Mouse (Mus musculus) stomach, embryonic 16.5 days (tissue): ENCODE measurements around the gene Tatdn3. TPM values are rescaled to one million over a fixed set of nuclear protein-coding genes. Genes with fewer than 3 reads are reported as not detected.

Source experiments
- ATAC-seq: fragments of 200-750 bp; cut with Nextera tagmentation; 2 replicates; pipeline ENCODE4 v1.8.0; 2017; ENCODE audit warnings: moderate number of reproducible peaks, moderate TSS enrichment; ENCODE audit not compliant: insufficient read depth, low FRiP score
- H3K27ac ChIP-seq: fragments of 300-500 bp; sonication (generic); 2 replicates; pipeline ENCODE4 v1.5.1; 2014; ENCODE audit warnings: low read length
- H3K27me3 ChIP-seq: fragments of 300-500 bp; sonication (generic); 2 replicates; pipeline ENCODE4 v1.6.1; 2014; ENCODE audit warnings: low read length, control low read depth, mixed read lengths; ENCODE audit not compliant: control insufficient read depth, insufficient read depth
- H3K36me3 ChIP-seq: fragments of 300-500 bp; sonication (generic); 2 replicates; pipeline ENCODE4 v1.6.1; 2014; ENCODE audit warnings: low read length; ENCODE audit not compliant: control insufficient read depth, insufficient read depth
- H3K4me1 ChIP-seq: fragments of 300-500 bp; sonication (generic); 2 replicates; pipeline ENCODE4 v1.6.1; 2014; ENCODE audit warnings: low read length, control low read depth, mixed read lengths; ENCODE audit not compliant: control insufficient read depth, insufficient read depth
- H3K4me2 ChIP-seq: fragments of 300-500 bp; sonication (generic); 2 replicates; pipeline ENCODE4 v1.6.1; 2014; ENCODE audit warnings: low read depth, low read length, mixed read lengths
- H3K4me3 ChIP-seq: fragments of 300-500 bp; sonication (generic); replicated peaks from 2 replicates; pipeline ENCODE4 v1.5.1; 2014; ENCODE audit warnings: mild to moderate bottlenecking, low read length
- H3K9ac ChIP-seq: fragments of 300-500 bp; sonication (generic); 2 replicates; pipeline ENCODE4 v1.6.1; 2014; ENCODE audit warnings: low read length
- H3K9me3 ChIP-seq: fragments of 300-500 bp; sonication (generic); replicated peaks from 2 replicates; pipeline ENCODE4 v1.6.1; 2016; ENCODE audit warnings: low read length, control low read depth; ENCODE audit not compliant: control insufficient read depth
- WGBS: fragments of 180-500 bp; shearing (Covaris S2); extraction: QIAGEN DNeasy Blood & Tissue Kit; methylation state at CpG from one replicate; pipeline ENCODE4 v1.1.7; 2014; 5-methylcytosine and 5-hydroxymethylcytosine counted together
- polyA plus RNA-seq: library from polyadenylated mRNA; unstranded; fragments of >200 nt; fragmentation: Nextera tagmentation; extraction: Ambion mirVana; gene quantifications from 2 replicates; pipeline ENCODE4 v1.2.1, GENCODE M21; 2015

The Tatdn3 gene
- polyA plus RNA-seq, 1 experiment from 2014 or later = 15.1 TPM

- Histone ChIP-seq H3K27me3 (no peaks in the 10 kb centered on the region), H3K4me2 (no peak overlapping the region), H3K27ac (no peak overlapping the region), H3K9me3 (no peaks in the 10 kb centered on the region), H3K36me3 (0 out of 2 replicates have a peak, but pooled peaks cover 4% of the 10 kb centered on the region), H3K9ac (no peak overlapping the region), H3K4me1 (no peaks in the 10 kb centered on the region), H3K4me3 (no peak overlapping the region)
- WGBS = 80% methylated on average over 7 of the region's 7 CpGs
- ATAC-seq = no peak
These were observed 23.7 kb upstream of the Tatdn3 start for GRCm38 (mm10) chr1:191086304-191086878.

- ATAC-seq = no peak
- no peaks in the 10 kb centered on the region for H3K4me1 ChIP-seq
- 78% methylated on average over 12 of the region's 12 CpGs for WGBS
- no peak overlapping the region for H3K27ac ChIP-seq
- no peak overlapping the region for H3K9ac ChIP-seq
- H3K9me3 ChIP-seq = no peaks in the 10 kb centered on the region
- no peaks in the 10 kb centered on the region for H3K27me3 ChIP-seq
- H3K4me2 ChIP-seq = no peak overlapping the region
- no peak overlapping the region for H3K4me3 ChIP-seq
- H3K36me3 ChIP-seq = 0 out of 2 replicates have a peak, but pooled peaks cover 8% of the 10 kb centered on the region
These were observed 22.9 kb upstream of the Tatdn3 start for GRCm38 (mm10) chr1:191085597-191085996.

GRCm38 (mm10) chr1:191084951-191085559 is 22.3 kb upstream of the Tatdn3 start:
- no peaks in the 10 kb centered on the region for H3K27me3 ChIP-seq
- no peak overlapping the region for H3K4me3 ChIP-seq
- 0 out of 2 replicates have a peak, but pooled peaks cover 8% of the 10 kb centered on the region for H3K36me3 ChIP-seq
- WGBS = 64% methylated on average over 5 of the region's 5 CpGs
- no peaks in the 10 kb centered on the region for H3K9me3 ChIP-seq
- H3K9ac ChIP-seq = no peak overlapping the region
- no peak overlapping the region for H3K27ac ChIP-seq
- no peaks in the 10 kb centered on the region for H3K4me1 ChIP-seq
- no peak for ATAC-seq
- H3K4me2 ChIP-seq = no peak overlapping the region

- Histone ChIP-seq H3K4me3 (no peak overlapping the region), H3K27me3 (no peaks in the 10 kb centered on the region), H3K4me2 (no peak overlapping the region), H3K4me1 (no peaks in the 10 kb centered on the region), H3K36me3 (peaks cover 9% of the 10 kb centered on the region; the same call in 1 of the 2 replicates), H3K9me3 (no peaks in the 10 kb centered on the region), H3K9ac (no peak overlapping the region), H3K27ac (no peak overlapping the region)
- ATAC-seq = no peak
- 82% methylated on average over 8 of the region's 8 CpGs for WGBS
These were observed 20.5 kb upstream of the Tatdn3 start for GRCm38 (mm10) chr1:191083230-191083629.

GRCm38 (mm10) chr1:191075199-191075883 is 12.6 kb upstream of the Tatdn3 start:
- WGBS = 48% methylated on average over 10 of the region's 10 CpGs
- no peak overlapping the region for H3K9ac ChIP-seq
- 0 out of 2 replicates have a peak overlapping the region, but pooled peaks have one; percentile 4 for H3K27ac ChIP-seq
- no peak overlapping the region for H3K4me2 ChIP-seq
- no peaks in the 10 kb centered on the region for H3K27me3 ChIP-seq
- peaks cover 16% of the 10 kb centered on the region for H3K36me3 ChIP-seq
- no peaks in the 10 kb centered on the region; the same call in 1 of the 2 replicates for H3K4me1 ChIP-seq
- no peaks in the 10 kb centered on the region for H3K9me3 ChIP-seq
- peak; percentile 39; the same call in 1 of the 2 replicates for ATAC-seq
- H3K4me3 ChIP-seq = no peak overlapping the region

- H3K36me3 ChIP-seq = peaks cover 20% of the 10 kb centered on the region
- H3K27ac ChIP-seq = no peak overlapping the region
- H3K4me1 ChIP-seq = no peaks in the 10 kb centered on the region; the same call in 1 of the 2 replicates
- ATAC-seq = no peak
- H3K27me3 ChIP-seq = no peaks in the 10 kb centered on the region
- no peak overlapping the region for H3K4me2 ChIP-seq
- WGBS = 65% methylated on average over 4 of the region's 4 CpGs
- H3K9ac ChIP-seq = no peak overlapping the region
- no peaks in the 10 kb centered on the region for H3K9me3 ChIP-seq
- H3K4me3 ChIP-seq = no peak overlapping the region
These were observed 10.8 kb upstream of the Tatdn3 start for GRCm38 (mm10) chr1:191073486-191073885.

GRCm38 (mm10) chr1:191073001-191073400 is 10.3 kb upstream of the Tatdn3 start:
- Histone ChIP-seq H3K27ac (peak overlapping the region; percentile 9), H3K9me3 (no peaks in the 10 kb centered on the region), H3K36me3 (peaks cover 19% of the 10 kb centered on the region), H3K4me2 (no peak overlapping the region), H3K4me1 (no peaks in the 10 kb centered on the region; the same call in 1 of the 2 replicates), H3K9ac (no peak overlapping the region), H3K27me3 (no peaks in the 10 kb centered on the region), H3K4me3 (no peak overlapping the region)
- no peak for ATAC-seq
- 63% methylated on average over 6 of the region's 6 CpGs for WGBS

- H3K4me3 ChIP-seq = no peak overlapping the region
- no peaks in the 10 kb centered on the region; the same call in 1 of the 2 replicates for H3K4me1 ChIP-seq
- H3K36me3 ChIP-seq = peaks cover 17% of the 10 kb centered on the region; the same call in 1 of the 2 replicates
- H3K9ac ChIP-seq = no peak overlapping the region
- no peaks in the 10 kb centered on the region for H3K9me3 ChIP-seq
- 86% methylated on average over 16 of the region's 16 CpGs for WGBS
- no peaks in the 10 kb centered on the region for H3K27me3 ChIP-seq
- no peak overlapping the region for H3K4me2 ChIP-seq
- no peak for ATAC-seq
- H3K27ac ChIP-seq = peak overlapping the region; percentile 9
These were observed 9.7 kb upstream of the Tatdn3 start for GRCm38 (mm10) chr1:191072329-191072913.

- Histone ChIP-seq H3K36me3 (peaks cover 10% of the 10 kb centered on the region; the same call in 1 of the 2 replicates), H3K27ac (no peak overlapping the region), H3K4me2 (no peak overlapping the region), H3K9ac (no peak overlapping the region), H3K4me1 (no peaks in the 10 kb centered on the region; the same call in 1 of the 2 replicates), H3K27me3 (no peaks in the 10 kb centered on the region), H3K9me3 (no peaks in the 10 kb centered on the region), H3K4me3 (no peak overlapping the region)
- 80% methylated on average over 6 of the region's 6 CpGs for WGBS
- no peak for ATAC-seq
These were observed 8.9 kb upstream of the Tatdn3 start for GRCm38 (mm10) chr1:191071613-191072012.
